Mouse (Mus musculus) urinary bladder, postnatal 10 days (tissue): ENCODE results near the gene T2.
"Not testable (repeated sequence)": the region's sequence is repeated elsewhere in the genome, so short reads cannot be mapped to it uniquely, and the experiment has no call there.

Experiments used
- DNase-seq: peaks from one replicate; pipeline ENCODE4 v3.0.0; 2022; ENCODE audit warnings: low spot score

The T2 gene

DNA sequence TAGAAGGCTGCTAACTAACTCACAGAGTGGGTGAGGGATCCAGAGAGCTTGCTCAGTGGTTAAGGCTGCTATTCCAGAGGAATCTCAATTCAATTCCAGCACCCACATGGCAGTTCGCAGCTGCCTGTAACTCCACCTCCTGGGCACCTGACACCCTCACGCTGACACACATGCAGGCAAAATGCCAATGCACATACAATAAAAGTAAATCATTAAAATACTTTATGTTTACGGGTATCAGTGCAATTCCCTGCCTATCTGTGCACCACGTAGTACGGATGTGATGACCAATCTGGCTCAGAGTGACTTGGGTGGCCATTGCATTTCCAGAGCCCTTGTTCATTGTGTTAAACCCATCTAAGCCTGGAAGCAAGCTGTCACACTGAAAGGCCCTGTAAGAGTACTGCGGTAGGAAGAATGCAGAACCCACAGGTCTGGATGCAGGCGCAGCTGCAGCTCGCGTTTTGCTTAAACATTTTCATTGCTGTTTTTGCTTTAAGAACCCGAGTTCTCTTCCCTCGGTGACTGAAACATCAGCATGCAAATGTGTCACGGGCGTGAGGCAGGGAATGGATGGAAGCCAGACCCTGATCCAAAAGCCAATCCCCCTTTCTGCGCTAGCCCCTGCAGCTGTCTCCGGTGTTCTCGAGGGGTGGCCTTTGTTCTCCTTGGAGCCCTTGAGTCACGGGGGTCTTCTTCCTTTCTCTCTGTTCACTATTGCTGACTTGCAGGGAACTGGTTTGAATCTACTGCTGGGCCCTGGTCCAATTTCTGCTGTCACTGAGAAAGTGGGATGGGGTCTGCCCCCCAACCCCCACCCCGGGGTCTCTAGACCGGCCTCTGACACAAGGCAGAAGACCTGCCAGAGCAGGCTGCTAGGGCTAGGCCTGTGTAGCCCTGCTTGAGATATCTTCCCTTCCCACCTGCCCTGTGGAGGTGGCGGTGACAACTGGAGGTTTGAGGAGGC lies 12.0 kb downstream of the T2 start:
- DNase-seq: no peak

- DNase-seq: no peak
These were observed 12.8 kb downstream of the T2 start for GRCm38 (mm10) chr17:8368570-8368969.

- no peak for DNase-seq
These were observed 13.4 kb downstream of the T2 start for GRCm38 (mm10) chr17:8369171-8369570.

DNA sequence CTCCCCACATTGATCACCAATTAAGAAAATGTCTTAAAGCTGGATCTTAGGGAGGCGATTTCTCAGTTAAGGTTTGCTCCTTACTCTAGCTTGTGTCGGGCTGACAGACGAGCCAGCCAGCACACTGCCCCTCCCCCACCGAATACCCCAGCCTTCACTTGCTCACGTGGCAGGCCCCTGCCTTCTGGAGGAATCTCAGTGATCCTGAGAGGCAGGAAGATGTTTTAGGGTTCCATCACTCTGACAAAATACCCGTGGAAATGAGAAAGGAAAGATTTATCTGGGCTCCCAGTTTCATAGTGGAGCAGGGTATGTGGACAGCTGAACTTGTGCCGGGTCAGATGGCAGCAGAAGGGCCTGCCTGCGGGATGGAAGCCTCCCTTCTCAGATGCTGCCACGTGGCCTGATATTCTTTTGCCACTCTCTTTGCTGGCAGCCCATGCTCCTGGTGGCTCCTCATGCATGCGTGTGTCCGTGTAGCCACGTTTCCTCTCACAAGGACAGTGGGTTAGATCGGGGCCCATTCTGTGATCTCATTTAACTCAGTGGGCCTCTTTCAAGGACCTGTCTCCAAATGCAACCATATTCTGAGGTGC lies 14.9 kb downstream of the T2 start:
- no peak for DNase-seq

GRCm38 (mm10) chr17:8371834-8372233 lies 16.0 kb downstream of the T2 start:
- no peak for DNase-seq

DNA sequence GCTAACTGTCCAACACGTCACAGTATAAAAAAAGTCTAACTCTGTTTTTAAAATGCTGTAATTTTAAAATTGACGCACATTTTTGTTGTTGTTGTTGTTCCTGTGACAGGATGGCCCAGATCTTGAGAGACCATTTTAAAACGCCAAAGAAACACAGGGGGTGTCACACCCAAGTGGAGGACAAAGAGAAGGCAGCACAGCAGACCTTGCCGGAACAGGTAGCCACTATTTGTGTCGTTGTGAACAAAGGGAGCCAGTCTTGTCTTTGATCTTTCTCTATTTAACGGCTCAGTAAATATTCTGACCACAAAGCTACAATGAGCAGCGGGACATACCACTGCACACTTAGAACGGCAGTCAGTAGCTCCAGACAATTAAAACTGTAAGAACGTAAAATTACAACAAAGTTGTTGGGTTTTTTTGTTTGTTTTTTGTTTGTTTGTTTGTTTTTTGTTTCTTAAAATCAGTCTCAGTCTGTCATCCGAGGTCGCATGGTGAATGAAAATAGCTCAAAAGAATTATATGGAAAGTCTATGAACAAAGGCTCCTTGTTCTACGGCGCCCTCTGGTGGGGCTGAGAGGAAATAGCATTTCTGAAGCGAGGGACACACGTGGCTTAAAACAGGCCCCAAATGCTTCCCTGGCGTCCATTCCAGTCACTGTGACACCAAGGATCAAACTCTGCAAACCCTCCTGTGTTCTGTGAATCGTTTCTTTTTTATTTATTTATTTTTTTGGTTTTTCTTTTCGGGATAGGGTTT lies 16.7 kb downstream of the T2 start:
- peak; percentile 36 for DNase-seq

- no peak for DNase-seq
These were observed 21.5 kb downstream of the T2 start for GRCm38 (mm10) chr17:8377298-8377697.

DNA sequence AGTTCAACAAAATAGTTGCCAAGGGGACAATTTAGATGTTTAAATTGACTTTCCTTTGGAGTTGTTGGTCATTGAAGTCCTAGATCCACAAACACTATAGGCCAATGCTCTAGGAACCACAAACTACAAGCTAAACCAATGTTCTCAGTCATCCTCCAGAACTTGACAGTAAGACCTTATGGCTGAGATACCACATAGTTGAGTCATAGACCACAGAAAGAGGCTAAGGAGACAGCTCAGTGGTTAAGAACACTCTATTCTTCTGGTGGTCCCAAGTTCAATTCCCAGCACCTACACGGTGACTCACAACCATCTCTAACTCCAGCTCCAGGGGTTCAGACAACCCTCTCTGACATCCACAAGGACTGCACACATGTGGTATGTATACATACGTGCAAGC lies 29.6 kb downstream of the T2 start:
- no peak for DNase-seq

DNA sequence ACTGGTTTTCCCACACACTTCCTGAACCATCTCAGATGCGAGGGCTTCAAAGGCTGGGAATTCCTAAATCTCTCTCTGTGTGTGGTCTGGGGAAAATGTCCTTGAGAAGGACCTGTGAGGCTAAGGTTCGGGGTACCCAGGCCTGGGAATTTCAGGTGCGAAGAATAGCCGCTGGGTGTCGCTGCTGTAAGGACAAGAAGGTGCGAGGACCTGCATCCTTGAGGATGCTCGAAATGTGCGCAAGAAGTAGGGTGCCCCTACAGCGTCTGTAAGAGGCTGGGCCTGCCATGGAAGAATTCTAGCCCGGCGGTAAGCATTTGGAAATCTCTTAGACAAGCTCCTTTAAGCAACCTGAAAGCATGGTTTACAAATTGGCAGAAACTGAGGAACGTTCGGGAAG lies 32.7 kb downstream of the T2 start:
- no peak for DNase-seq

GRCm38 (mm10) chr17:8388990-8389789 lies 33.4 kb downstream of the T2 start:
- DNase-seq: no peak

- no peak for DNase-seq
These were observed 34.0 kb downstream of the T2 start for GRCm38 (mm10) chr17:8389790-8390095.

GRCm38 (mm10) chr17:8390487-8390886 lies 34.7 kb downstream of the T2 start:
- DNase-seq: no peak

DNA sequence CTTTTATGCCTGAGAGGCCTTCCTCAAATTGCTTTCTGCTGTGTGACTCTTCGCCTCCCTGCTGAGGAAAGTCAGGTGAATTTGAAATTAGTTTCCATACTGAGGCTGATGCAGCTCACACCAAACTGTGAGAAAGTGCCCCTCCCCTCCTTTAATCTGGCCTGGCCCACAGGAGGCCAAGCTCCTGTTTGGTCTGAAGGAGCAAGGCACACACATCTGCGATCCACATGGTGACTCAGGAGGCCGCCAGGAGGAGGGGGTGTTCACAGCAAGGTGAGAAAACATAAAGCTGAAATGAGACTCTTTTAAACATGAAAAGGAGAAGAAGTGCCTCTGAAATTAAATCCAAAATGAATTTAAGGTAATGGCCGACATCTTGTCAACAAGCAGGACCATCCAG lies 40.6 kb downstream of the T2 start:
- no peak for DNase-seq

DNA sequence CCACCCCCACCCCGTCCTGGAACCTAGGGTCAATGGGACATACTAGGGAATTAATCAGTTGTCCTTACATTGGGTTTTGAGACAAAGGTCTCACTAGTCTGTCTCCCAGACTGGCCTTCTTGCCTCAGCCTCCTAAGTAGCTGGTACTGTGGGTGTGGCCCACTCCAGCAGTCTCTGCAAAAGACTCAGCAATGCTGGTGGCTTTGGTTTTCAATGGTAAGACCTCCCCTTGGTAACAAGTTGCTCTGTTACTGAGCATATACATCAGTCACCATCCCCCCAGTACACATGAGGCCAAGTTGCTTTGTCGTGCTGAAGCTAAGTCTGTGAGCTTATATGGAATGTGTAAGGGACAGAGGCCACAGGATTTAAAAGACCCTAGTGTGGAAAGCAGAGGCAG lies 42.2 kb downstream of the T2 start:
- no peak for DNase-seq

DNA sequence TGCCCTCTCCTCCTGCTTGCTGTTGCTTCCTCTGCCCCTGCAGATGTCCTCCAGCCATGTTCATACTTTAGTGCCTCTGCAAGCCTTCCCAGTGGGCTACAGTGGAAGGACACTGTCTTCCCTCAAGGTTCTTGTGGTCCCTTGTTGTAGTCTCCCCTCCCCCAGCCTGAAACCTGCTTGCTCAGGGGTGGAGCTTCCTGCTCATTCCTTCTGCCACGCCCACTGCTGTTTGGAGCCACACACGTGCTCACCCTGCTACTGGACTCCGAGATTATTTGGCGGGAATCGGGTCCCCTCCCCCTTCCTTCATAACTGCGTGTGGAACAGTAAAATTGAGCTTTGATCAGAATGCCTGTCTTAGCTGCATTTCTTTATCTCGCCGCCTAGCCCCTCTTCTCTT lies 48.1 kb downstream of the T2 start:
- not testable (repeated sequence) for DNase-seq

DNA sequence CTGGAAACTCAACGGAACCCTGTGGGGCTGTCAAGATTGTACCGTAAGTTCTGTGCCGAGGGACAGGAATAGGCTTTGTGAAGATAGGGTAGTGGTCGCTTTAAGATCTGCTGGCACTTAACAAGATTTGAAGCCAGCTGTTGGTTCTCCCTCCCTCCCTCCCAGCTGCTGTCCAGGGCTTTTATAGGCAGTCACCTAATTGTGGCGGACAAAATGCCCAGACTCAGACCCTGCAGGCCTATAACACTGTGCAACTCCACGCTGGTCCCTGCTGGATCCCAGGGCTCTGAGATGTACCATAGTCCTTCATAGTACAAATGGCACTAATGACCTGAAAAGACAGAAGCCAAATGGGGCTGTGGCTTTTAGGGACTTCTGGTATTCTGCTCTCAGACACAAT lies 50.5 kb downstream of the T2 start:
- DNase-seq: no peak

DNA sequence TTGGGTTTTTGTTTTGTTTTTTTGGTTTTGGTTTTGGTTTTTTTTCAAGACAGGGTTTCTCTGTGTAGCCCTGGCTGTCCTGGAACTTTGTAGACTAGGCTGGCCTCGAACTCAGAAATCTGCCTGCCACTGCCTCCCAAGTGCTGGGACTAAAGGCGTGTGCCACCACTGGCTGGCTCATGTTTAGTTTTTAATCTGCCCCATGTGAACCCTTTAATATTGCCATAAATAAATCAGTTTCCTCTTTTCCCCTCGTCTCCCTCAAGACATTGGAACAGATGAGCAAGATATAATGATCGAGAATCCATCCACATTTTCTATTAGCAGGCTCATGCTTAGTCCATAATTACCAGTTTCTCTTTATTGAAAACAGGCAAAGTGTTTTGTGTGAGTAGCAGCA lies 52.2 kb downstream of the T2 start:
- DNase-seq: not testable (repeated sequence)

DNA sequence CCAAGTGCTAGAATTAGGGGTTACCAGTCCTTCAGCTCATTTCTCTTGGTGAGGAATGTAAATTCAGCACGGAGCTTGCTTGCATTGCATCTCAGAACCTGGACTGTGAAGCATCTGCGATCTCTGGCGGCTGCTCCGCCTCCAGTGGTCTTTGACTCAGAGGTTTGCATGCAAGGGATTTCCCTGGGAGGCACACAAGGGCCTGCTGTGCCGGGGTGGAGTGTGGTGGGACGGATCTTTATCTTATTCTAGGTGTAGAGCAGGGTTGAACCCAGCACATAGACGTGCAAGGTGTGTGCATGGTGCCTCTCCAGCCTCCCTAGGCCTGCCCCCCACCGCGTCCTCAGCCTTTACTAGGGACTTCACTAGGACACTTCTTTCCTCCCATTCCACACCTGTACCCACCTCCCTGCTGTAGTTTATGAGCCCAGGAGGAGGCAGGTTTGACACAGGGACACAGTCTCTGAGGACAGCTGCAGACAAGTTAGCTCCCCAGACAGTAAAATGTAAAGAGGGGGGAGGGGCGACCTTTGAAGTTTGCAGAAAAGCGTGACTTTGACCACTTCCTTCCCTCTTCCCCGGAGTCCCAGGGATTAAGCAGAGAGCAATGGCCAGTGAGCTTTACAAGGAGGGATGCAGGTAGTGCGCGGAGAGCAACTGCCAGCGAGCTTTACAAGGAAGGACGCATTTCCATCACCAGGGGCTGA lies 53.0 kb downstream of the T2 start:
- no peak for DNase-seq

GRCm38 (mm10) chr17:8410330-8410729 lies 54.5 kb downstream of the T2 start:
- DNase-seq: no peak

- no peak for DNase-seq
These were observed 57.9 kb downstream of the T2 start for GRCm38 (mm10) chr17:8413656-8414055.

DNA sequence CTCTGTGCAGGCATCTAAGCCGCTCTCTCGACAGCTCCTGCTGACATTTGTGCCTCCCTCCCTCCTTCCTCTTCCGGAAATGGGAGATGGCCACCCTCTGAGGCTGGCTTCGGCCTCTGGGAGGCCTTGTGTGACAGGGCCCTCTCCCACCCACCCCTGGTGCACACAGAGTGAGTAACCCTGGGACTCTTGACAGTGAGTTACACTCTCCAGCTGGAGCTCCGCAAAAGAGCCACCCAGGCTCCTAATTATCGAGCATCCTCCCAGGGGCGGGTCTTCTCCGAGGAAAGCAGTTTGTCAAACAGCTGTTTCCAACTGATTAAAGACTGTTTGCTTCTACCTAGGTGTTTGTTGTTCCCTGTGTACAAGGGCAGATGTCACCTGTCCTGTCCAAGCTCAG lies 59.7 kb downstream of the T2 start:
- no peak for DNase-seq

GRCm38 (mm10) chr17:8416865-8417264 lies 61.1 kb downstream of the T2 start:
- no peak for DNase-seq
